Mouse (Mus musculus) adrenal gland, postnatal 14 days (tissue): ENCODE data around the gene Sema6d. TPM values are rescaled to one million over a fixed set of nuclear protein-coding genes. Genes with fewer than 3 reads are reported as not detected.

Experiments
- DNase-seq: peaks from one replicate; pipeline ENCODE4 v3.0.0; 2021; ENCODE audit warnings: mixed read lengths
- total RNA-seq: library from RNA; stranded (reverse); gene quantifications from 2 replicates; pipeline ENCODE4 v1.2.3, GENCODE M21; 2021

Sema6d gene
- total RNA-seq, 1 experiment from 2014 or later = 15.2 TPM

DNA sequence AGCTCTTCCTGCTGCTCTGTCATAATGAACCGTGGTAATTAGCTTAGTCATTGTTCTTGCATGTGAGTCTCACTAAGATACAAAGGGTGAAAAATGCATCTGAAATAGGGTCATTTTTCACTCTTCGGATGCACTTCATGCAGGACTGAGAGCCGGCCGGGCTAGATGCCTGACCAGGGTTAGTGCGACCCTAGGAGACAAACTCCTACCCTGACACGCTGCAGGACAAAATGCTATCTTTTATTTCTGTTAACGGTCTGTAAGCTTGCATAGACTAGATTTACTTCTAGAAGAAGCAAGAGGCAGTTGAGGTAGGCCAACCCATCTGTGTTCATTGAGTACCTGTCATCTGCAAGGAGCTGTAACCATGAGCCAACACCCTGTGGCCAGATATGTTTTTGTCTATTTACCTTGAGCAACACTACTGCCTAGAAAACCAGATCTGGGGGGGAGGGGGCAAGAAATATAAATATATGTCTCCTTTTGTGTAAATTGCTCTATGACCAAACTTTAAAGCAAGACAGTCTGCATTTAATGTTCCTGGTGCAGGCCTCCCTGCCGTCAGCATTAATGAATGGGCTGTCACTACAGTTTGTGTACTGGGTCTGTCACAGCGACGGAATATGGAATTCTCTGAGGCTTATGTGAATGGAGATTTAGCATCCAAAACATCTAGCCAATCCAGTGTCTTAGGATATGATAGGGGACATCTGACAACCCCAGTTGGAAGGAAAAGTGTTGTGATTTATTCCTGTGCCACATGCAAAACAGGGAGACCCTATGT is 523.1 kb downstream of the Sema6d start:
- DNase-seq = no peak

DNA sequence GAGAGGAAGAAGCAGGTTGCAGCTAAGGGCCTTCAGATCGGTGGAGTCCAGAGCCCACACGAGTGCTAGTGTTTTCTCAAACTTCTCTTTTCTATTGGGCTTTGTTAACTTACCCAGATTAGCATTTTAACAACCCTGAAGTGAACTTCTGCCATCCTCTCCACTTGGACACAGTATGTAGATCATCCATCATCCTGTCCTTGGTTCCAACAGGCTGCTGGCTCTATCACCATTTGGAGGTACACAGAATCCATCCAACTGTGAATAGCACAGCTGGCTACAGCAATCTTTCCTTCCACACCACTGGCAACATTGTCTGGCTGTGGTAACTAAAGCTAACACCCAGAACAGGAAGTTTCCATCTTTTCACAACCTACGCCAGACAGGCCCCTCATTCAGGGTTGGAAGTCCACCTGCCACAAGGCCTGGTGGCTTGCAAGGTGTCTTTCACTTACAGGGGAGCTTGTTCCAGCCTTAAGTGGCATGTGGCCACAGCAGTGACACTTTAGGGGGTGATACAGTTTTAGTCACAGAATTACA is 524.0 kb downstream of the Sema6d start:
- no peak for DNase-seq

DNA sequence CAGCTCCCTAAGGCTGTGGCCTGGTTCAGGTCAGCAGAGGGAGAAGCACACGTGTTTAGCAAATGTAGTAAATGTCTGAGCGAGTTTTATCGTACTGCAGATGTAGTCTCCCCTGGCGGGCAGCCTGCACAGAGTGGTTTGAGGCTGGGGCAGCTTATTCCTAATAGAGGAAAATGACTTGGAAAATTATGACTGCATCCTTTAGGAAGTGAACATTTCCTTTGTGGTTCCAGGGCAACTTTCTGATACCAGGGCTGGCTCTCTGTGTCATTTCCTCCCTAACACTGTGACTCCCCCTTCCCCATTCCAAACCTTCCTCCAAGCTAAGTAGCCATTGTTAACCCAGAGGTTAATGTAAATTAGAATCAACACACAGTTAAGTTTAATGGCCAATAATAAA is 527.0 kb downstream of the Sema6d start:
- DNase-seq = no peak

DNA sequence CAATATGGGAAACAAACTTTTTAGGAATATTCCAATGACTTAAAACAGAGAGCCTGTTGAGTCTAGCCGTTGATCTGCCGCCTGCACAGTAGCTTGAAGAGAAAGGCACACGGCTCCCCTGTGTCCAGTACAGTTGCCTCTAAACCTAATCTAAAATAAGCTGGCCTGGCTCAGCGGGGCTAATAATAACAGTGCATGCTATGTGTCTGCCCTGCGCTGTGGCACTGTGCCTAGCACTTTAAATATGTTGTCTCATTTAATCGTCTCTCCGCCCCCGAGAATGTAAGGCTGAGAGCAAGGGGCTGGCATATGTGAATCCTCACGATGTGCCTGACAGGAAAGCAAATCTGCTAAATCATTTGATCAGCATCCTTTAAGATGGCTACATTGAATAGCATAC is 527.7 kb downstream of the Sema6d start:
- no peak for DNase-seq

DNA sequence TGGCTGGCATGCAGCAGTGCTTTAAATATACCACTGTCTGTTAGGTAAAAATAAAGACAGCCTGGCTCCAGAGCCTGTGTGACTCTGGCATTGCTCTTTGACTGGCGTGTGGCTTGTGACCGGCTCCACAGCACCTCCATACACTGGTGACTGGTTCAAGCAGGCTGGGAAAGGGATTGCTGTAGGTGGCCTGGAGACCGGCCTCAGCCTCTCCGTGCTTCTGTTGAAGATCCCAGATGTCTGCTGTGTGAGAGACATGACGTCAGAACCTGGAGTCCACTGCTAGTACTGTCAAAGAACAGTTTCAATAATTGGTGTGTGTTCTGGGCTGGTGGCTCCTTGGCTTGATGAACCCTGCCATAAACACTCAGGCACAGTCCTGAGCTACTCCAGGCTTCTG is 528.3 kb downstream of the Sema6d start:
- no peak for DNase-seq

DNA sequence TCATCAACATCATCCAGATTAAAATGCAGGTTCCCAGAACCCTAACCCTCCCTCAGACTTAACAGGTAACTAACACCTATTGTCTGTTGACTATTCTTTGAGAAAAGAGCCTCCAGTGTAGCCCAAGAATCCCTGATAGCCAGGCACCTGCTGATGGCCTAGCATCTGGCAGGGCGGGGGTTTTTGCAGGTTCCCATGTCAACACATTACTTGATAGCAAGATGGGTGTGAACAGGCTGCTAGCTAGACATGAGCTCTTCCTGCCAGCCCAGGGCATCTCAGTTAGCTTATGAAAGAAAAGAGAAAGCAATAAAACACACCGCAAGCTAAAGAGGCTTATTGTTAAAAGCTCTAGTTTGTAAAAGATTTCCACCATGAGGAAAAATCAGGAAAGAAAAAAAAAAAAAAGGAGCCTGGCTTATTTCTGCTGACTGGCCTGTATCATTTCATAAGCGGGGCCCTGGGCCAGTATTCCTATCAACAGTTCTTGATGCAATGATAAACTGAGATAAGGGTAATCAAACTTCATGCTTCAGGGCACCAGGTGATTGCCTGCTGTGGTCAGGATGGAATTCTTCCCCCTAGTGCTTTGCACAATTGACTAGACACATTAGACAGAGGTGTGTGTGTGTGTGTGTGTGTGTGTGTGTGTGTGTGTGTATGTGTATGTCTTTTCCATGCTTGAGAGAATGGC is 528.9 kb downstream of the Sema6d start:
- no peak for DNase-seq

DNA sequence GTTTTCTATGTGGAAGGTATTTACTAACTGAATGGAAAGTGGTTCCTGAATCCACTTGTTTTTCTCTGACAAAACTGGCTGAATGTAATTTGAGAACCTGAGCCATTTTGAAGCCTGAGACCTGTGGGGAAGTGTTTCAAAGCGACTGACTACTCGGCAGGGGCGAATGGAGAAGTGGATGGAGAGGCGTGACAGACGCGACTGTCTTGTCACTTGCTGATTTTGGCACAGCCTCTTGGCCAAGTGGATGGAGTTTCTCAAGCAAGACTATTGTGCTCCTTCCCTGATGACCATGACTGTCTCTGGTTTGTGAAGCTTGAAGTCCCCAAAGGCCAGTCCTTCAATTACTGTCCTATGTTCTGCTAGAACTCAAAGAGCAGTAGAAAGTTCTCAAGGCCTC is 530.7 kb downstream of the Sema6d start:
- DNase-seq = no peak

DNA sequence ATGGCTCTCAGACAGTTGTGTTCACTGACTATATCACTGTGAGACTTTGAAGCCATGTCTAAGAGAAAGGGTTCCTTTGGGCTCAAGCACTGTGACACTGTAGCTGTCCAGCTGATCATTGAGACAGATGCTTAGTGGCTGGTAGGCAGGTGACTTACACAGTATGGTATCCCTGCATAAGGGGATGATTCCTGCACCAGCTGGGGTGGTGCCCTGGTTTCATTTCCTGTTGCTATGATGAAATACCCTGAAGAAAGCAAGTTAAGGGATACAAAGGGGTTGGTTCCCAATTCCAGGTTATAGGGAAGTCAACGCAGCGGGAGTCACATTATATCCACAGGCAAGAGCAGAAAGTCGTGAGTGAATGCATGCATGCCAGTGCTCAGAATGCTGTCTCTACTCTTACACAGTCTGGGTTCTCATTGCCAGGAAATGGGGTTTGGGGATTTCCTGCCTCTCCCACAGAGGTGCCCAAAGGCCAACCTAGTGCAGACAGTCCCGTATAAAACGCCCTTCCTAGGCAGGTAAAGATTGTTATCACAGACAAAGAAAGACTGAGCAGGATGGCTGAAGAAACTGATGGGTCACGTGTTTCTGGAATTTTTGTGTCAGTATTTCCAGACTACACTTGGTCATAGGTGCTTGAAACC is 532.3 kb downstream of the Sema6d start:
- no peak for DNase-seq

DNA sequence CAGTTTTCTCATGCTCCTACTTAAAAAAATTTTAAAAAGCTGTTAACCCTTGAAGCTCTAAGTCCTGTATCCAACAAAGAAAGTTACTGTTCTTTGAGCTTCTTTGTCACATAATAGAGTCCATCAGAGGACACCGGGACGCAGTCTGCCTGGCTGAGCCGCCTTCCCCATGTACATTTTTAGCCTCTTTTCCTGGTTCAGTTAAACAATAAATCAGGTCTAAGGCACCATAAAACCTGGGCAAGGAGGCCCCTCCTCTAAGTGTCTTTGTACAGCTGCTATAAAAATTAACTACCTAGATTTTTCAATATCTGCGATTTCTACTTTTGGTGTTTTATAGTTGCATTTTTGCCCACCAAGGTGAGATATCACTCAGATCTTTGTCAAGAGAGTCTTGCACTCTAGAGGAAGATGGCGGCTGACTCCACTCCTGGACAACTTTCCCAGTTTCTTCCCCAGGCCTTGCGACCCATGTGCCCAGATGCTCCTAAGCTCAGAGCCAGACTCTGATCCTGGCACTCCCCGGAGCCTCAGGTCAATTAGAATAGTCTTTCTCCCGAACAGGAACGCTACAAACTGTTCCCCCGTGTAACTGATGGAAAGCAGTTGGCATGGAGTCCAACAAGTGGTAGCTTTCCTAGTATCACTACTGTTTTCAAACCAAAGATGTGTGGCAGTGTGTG is 534.6 kb downstream of the Sema6d start:
- no peak for DNase-seq

DNA sequence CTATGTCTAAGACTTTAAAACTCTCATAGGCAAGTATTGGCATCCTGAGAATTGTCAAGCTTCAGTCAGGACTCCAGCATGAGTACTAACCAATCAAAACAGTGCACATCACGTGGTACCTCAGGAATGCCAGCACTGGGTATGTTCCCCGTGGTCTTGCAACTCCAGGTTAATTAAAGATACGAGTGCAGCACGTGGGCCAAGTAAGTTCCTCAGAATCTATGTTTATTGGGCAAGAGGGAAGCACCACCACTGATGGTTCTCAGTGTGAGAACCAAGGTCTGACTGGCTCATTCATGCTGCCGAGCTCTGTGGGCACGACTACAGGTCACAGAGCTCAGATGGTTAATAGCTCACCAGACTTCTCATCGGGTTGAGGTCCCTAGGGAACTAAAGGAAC is 536.7 kb downstream of the Sema6d start:
- no peak for DNase-seq

DNA sequence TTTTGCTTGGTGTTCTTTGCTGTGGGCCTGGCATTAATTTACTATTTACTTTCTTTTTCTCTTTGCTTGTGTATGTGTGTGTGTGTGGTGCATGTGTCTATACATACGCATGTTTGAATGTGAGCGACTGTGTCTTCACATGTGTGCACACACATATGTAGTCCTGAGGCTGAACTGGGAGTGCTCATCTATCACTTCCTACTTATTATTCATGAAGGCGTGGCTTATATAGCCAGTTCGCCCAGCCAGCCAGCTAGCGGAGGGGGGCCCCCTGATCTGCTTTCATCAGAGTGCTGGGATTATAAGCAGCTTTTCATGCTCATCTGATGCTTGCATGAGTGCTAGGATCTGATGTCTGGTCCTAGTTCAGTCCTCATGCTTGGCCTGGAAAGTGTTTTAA is 537.9 kb downstream of the Sema6d start:
- DNase-seq = no peak

DNA sequence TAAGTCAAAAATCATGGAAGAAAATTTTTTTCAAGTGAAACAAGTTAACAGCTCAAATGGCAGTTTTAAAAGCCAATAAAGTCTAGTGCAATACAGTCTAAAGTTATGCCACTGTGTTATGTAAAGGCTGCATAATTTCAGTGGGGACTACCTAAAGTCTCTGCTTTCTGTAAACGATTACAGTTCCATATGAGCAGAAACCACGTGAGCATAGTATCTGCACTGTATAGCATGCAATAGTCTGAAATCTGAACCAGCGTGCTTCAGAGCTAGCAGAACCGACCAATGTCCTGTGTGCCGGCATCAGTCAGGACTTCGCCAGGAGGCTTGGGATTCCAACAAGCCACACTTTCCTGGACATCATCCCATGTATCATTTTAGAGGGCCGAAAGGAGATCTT is 538.9 kb downstream of the Sema6d start:
- no peak for DNase-seq

DNA sequence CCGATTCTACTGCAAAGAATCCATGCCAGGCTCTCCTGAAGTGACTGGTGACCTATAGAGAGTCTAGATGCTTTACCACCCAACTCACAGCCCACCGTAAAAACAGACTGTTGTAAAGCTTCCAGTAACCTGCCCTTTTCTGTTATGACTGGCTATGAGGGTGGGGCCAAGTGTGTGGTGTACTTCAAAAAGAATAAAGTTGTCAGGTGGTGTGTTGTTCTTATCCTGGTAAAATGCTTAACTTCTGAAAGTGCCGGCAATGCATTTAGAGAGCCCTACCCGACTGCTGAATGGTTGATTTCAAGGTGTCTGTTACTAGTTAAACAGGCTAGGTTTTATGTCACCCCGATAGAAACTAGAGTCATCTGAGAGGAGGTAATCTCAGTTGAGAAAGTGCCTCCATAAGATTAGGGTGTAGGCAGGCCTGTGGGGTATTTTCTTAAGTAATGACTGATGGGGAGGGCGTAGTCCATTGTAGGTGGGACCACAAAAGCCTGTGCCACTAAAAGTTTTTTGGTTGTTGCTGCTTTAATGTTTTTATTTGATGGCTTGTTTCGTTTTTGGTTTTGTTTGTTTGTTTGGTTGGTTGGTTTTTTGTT is 544.7 kb downstream of the Sema6d start:
- DNase-seq = no peak

DNA sequence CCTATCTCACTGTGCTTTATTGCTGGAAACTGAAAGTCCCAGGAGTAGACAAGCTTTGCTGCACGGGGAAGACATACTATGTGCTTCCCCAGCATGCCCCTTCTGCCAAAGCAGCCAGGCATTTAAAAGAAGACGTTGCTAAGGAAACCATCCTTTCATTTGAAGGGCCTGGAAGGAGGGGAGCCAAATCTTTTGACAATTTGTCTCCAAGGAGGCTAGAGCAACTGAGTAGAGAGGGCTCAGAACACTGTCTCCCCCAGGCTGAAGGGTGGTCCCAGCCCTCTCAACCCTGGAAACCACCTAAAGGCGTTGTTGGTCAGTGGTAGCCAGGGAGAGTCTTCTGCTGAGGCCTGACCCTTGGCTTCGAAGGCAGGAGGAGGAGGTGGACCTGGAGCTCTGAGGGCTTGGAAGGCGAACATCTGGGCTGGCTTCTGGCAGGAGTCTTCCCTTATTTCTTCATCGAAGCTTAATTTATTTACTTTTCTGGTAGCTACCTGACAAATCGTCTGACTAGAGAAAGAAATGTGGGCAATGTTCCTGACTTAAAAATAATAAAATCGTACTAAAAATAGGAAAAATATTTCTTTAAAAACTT is 545.6 kb downstream of the Sema6d start:
- DNase-seq = no peak

DNA sequence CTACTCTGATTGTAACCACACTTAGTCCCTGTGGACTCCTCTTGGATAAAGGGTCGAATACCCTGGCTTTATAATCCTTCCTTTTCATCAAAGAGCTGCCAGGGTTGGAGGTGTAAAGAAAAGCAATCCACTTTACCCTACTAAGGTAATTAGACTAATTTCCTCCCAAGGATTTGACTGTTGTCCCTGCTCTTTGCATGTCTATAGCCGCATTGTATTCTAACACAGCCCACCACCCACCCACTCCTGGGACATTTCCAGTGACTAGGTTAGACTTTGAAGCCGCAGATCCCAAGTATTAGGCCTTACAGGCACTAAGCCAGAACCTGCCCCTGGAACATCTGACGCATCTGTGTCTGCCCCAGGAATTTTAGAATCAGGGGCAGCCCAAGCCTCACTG is 547.3 kb downstream of the Sema6d start:
- no peak for DNase-seq

DNA sequence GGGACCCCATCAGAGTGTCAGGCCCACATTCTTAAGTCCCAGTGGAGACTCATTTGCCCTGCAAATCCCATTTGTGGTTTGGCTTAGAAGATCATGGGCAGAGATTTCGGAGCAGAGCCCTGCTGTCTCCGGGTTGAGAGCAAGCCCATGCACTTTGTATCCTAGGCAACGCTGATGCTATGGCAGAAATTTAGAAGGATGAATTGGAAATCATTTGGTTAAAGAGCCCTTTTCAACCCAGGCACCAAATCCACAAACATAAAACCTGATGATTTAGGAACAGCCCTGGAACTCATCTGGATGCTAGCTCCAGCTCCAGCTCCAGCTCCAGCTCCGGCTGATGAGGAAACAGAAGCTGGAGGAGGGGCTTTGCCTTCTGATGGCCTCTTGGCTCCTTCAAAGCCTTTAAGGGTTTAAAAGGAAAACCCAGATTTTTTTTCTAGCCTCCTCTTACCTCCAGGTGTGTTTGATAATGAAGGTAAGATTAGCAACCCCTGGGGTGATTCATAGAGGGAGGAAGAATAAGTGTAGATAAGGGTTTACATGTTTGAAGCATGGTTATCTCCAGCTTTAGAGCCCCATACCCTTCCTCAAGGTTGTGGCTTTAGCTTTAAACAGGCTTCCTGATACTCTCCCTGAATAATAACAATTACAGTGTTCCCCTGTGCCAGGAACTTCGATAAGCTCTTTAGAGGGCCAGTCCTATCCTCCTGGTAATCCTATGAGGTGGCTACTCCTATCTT is 549.6 kb downstream of the Sema6d start:
- DNase-seq = no peak

DNA sequence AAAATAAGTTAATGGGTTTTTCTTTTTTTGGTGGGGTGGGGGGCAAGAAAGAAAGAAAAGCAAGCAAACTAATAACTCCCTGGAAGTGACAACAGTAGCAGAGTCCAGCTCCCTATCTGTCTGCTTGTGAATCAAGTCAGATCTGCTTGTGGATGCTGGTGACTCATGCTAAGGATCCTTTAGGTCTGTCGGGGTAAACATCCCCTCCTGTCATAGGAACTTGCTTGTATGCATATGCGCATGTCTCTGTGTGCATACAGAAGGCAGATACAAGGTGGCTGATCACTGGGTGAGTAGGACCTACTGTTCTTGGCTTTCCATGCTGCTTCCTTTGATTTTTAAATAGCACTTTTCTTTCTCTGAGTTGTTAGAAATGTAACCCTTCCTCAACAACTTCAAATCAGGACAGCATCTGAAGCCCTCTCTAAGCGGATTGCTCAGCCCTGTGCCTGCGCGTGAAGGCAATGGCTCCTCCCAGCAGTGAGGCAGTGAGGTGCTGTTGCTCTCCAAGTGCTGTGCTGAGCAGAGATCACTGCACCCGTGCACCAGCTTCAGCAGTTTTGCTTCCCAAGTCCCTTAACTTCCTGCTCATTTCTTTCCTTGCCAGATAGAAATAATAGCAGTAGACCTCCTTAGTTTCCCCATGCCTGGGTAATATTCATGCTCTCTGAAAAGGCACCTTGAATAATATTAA is 550.9 kb downstream of the Sema6d start:
- DNase-seq = no peak

DNA sequence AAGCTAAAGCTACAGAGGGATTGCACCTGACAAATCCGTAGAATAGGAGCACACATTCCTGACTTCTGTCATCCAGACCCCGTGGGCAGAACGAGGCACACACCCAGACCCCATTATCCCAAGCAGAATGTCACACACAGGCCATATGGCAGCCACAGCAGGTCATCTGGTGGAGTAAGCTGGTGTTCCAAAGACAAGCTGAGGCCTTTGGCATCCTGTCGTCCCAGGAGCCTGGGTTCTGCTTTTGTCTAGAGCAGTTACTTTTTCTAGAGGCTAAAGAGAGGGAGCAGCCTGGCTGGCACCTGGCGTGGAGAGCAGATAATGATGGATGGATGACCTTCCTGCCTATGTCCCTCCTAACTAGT is 551.4 kb downstream of the Sema6d start:
- peak; percentile 11 for DNase-seq

DNA sequence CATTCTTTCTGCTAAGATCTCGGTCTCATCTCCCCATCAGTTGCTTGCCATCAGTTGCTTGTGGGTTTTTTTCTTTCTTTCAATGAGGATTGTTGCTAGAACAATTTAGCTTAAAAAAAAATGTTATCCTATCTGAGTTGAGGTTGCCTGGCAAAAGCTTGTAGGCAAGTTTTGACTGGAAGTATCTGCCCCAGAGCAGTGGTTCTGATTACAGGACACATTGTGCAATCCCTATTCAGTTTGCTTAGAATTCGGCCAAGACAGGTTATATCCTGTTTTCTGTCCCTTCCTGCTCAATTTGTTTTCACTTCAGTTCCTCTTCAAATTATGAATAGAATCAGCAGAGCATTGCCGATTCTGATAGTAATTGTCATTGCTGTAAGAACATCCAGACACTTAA is 552.4 kb downstream of the Sema6d start:
- no peak for DNase-seq

DNA sequence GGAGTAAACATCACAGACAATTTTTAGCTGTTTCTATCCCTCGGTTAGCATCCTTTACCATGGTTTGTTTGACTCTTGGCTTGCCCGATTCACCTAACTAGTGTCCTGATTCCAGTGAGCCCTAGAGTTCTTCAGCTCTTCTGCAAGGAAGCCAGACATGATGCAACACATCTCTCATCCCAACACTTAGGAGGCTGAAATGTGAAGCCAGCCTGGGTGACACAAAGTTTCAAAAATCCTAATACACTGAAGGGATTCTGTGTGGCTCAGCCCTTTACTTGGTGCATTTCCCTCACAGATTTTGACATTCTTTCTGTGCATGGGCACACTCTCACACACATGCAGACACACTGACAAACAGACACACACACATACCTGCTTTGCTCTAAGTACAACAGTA is 560.8 kb downstream of the Sema6d start:
- DNase-seq = no peak

DNA sequence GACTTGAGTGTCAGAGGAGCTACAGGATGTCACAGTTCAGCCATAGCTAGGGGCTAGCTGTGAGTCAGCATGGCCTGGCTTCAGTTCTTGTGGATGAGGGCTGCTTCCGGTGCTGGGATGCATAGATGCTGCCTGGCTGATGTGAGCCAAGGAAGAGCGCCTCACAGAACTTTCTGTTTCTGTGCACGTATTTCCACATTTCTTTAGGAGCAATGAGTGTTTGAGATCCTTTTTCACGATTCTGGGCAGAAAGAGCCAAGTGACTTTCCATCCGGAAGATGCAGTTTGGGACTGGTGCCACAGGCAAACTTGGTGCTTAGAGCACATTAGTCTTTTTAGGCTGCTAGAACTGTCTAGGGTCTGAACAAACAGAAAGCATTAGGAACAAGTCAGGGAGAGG is 561.4 kb downstream of the Sema6d start:
- no peak for DNase-seq
